Mouse (Mus musculus): ENCODE results near the gene Dcaf11.

Dcaf11 gene

DNA sequence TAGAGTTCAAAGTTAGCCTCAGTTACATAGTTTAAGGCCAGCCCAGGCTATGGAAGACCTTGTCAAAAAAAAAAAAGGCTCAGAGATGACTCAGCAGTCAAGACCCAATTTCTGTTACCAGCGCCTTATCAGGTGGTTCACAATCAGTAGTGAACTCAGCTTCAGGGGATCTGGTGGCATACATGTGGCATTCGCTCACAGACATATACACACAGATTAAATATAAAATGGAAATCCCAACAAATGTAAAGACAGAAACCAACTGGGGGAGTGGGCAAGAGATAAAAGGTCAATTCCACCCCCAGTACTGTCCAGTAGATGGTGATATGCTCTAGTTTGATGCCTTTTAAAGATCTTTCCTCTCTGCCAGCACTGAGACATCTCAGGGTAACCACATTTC is 26.3 kb downstream of the Dcaf11 start:
- no peak for DNase-seq

DNA sequence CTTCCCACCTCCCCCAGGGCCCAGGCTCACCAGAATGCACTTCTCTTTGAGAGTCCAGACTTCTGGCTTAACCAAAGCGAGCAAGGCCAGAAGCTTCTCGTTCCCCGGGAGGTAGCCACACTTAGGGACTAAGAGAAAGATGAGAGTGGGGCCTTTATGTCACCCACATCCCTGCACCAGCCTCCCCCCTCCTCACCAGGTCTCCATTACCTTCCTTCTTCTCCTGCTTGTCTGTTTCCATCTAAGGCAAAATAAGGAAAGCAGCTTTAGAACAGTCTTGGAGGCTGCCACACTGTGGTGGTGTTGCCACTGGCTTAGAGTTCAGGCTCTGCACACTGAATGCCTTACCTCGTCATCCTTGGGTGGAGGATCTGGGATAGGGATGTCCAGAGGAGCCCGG is 29.5 kb downstream of the Dcaf11 start:
- DNase-seq = no peak

DNA sequence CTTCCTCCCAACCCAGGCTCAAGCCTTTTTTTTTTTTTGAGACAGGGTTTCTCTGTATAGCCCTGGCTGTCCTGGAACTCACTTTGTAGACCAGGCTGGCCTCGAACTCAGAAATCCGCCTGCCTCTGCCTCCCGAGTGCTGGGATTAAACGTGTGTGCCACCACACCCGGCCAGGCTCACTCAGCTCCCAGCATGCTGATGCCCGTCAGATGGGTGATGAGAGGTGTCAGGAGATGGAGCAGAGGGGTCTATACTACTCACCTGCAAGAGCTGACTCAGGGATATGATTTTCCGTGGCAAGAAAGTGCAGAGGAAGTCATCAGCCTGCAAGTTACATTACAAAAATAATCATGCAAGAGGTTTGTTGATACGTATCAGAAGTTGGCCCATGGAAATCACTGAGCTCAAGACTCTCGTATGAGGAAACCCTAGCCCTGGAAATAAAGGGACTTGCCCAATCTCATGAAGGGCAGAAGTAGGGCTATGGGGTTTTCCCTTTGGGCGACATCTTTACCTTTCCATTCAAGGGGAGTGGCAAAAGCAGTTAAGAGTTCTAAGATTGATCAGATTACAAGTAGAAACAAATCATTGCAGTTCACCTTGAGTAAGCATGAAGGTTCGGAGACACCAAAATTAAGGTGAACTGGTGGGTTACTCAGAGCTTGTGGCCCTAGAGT is 30.1 kb downstream of the Dcaf11 start:
- no peak for DNase-seq

DNA sequence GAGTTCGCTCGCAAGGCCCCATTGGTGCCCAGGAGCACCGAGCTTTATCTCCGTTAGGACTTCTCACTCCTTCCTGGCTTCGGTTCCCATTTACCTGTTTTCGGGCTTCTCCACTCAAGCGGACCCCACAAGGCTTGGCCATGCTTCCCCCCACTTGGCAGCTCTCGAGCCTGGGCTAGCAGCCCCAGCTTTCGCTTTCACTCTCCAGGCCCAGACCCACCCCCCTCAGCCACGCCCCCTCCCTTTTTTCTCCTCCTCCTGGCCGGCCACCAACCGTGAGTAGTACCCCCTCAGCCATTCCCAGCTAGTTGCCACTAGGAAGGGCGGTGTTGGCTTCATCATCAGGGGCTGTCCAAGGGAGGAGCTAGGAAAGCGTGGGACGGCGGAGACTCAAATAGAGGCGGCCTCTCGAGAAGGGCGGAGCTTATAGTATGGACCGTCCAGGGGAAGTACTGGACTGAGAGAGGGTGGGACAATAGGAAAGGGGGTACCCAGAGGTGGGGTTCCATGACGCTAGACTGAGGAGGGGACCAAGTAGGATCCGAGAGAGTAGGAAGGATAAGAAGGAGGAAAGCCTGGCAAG is 31.0 kb downstream of the Dcaf11 start, which contains the start of gene Psme2:
TSS of gene Psme2 (minus strand) at position 366 of the 583 bp plus-strand sequence.
- peak; percentile 98 for DNase-seq

DNA sequence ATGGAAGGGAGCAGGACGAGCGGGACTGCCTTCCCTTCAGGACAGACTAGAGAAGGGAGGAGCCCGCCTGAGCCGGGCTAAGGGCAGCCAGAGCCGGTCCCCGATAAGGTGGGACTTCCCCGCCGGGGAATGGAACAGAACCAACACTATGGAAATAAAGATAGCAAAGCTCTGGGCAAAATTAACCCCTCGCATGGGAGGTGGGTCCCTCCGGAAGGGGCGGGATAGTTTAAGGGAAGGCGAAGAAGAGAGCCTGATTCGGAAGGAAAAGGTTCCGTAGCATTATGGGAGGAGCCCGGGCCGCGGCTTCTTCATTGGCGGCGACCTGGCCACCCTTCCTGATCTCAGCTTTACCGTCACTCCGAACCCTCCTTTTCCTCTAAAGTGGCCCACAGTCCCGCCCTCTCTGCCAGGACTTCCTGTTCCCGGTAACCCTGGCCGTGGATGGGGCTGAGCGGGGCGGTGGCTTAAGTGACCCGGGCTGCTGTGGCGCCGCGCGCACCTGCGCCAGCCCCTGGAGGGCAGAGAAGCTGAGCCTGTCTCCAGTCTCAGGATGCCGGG is 31.6 kb downstream of the Dcaf11 start, which contains the start of gene Rnf31:
TSS of gene Rnf31 (plus strand) at position 378 of the 561 bp plus-strand sequence.
- peak; percentile 96 for DNase-seq

DNA sequence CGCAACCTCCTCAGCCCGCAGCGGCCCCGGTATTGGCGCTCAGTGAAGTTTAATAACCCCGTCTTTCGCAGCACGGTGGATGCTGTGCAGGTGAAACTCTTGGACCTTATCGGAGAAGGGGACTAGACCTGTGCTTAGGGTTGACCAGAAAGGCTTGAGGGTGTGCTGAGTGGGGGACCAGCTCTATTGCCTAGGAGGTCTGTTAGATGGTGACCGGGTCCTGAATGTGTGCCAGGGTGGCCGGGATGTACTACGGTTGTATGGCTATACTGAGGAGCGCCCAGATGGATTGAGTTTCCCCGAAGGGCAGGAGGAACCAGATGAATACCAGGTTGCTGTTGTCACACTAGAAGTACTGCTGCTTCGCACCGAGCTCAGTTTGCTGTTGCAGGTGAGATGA is 32.4 kb downstream of the Dcaf11 start:
- no peak for DNase-seq

DNA sequence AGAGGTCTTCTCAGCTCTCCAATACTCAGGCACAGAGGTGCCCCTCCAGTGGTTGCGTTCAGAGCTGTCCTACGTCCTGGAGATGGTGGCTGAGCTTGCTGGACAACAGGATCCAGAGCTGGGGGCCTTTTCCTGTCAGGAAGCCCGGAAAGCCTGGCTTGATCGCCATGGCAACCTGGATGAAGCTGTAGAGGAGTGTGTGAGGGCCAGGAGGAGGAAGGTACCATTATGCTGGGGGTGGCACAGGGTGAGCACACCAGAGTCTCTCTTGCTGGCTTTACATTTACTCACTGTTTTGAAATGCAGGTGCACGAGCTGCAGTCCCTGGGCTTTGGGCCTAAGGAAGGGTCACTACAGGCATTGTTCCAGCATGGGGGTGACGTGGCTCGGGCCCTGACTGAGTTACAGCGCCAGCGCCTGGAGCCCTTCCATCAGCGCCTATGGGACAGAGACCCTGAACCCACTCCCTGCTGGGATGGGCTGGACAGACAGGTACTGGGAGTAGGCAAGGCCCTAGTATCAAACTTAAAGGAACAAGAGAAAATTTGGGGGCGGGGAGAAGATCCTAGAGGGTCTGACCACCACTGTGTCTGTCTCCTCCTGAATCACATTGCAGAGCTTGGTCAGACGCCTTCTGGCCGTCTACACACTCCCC is 36.4 kb downstream of the Dcaf11 start:
- DNase-seq = peak; percentile 53

DNA sequence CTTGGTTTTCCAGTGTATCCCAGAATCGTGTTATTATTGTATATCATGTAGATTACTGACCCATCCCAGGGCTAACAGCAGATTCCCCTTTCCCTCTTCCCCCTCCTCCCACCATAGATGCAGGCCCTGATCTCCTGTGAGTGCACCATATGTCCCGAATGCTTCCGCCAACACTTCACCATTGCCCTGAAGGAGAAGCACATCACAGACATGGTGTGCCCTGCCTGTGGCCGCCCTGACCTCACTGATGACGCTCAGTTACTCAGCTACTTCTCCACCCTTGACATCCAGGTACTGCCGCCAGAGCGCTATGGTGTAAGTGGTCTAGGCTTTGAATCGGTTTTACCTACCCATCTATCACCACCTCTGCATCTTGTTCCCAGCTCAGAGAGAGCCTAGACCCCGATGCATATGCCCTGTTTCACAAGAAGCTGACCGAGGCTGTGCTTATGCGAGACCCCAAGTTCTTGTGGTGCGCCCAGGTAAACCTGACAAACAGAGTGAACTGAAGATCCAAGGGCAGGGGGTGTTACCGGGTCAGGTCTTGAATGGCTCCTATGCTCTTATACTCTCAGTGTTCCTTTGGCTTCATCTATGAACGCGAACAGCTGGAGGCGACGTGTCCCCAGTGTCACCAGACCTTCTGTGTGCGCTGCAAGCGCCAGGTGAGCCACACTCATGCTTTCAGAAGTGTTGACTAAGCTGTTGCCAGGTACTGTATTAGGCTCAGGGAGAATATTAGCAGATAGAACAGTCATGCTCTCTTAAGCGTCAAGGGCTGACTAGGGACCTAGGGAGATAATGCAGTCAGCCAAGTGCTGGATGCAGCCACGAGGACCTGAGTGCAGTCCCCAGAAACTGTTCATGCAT is 39.0 kb downstream of the Dcaf11 start:
- no peak for DNase-seq

DNA sequence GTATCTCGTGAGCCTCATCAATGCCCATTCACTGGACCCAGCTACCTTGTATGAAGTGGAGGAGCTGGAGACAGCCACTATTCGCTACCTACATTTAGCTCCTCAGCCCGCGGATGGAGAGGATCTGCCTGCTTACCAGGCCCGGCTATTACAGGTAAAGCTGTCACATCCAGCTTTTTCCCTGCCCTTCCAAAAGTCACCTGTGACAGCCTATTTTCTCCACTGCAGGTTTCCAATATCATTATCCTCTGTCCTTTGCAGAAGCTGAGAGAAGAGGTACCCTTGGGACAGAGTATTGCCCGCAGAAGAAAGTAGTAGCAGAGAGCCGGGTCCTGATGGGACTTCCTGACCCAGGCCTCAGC is 43.4 kb downstream of the Dcaf11 start, which contains the start of gene Irf9:
TSS of gene Irf9 (plus strand) at position 301 of the 362 bp plus-strand sequence.
- DNase-seq = no peak

DNA sequence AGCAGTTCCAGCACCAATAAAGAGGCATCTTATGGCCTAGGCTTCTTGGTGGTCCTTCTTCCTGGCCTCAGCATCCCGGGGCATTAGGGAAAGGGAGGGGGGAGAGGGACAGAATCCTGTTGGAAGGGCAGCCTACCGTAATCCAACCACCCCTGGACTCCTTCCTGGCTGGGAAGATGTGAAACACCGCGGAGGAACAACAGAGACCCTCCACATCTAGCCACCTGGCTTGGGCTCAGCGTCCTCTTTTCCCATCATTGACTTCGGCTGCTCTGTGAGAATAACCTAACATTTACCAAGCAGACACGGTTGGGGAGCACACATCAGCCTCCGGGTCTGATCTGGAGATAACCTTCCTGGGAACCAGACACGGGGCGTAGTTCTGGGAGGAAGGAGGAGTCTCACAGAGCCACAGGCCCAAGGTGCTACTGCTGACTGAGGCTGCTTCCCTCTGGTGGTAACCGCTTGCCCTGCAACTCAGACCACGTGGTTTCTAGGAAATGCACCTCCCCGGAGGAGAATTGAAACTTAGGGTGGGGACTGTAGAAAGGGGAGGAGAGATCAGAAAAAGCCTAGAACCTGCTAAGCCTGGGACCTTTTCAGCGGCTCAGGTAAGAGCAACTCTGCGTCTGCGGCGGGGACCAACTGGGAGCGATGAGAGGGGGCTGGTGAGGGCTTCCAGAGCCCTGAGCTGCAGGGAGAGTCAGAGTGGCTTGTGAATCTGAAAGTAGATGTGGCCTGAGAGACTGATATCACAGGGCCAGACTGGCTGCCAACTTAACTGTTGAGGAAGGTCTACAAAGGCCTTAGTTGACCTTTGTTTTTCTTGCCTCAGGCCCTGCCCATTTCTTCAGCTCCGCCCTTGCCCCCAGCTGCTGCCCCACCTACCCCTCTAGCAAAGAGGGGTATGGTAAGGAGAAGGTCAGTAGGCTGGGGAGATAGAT is 44.1 kb downstream of the Dcaf11 start:
- DNase-seq = peak; percentile 91

DNA sequence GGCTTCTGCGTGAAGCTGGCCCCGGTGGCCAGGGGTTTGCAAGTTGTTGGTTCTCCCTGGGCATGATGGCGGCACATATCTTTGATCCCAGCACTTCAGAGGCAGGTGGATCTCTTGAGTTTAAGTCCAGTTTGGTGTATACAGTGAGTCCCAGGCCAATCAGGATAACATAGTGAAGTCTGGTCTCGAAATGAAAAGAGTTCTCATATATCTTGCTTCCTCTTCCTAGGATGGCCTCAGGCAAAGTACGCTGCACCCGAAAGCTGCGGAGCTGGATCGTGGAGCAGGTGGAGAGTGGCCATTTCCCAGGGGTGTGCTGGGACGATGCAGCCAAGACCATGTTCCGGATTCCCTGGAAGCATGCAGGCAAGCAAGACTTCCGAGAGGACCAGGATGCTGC is 45.0 kb downstream of the Dcaf11 start:
- DNase-seq = no peak

DNA sequence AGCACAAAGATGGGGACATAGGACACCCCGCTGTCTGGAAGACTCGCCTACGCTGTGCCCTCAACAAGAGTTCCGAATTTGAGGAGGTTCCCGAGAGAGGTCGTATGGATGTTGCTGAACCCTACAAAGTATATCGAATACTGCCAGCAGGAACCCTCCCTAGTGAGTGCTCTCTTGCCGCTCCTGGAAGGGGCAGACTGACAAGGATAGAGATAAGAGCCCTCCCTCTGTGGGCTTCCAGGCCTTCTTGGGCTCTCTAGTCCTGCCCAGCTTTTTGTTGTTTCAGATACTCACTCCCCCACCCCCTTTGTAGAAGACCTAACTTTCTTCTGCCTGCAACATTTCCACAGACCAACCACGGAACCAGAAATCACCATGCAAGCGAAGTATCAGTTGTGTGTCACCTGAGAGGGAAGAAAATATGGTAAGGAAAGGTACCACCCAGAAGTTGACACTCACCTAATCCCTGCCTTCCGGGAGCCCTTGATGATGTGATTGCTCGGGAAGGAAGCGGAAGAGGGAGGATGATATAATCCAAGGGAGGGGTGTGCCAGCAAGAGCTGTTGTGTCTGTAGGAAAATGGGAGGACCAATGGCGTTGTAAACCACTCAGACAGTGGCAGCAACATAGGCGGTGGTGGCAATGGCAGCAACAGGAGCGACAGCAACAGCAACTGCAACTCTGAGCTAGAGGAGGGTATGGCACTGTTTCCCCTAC is 46.1 kb downstream of the Dcaf11 start:
- DNase-seq = no peak

DNA sequence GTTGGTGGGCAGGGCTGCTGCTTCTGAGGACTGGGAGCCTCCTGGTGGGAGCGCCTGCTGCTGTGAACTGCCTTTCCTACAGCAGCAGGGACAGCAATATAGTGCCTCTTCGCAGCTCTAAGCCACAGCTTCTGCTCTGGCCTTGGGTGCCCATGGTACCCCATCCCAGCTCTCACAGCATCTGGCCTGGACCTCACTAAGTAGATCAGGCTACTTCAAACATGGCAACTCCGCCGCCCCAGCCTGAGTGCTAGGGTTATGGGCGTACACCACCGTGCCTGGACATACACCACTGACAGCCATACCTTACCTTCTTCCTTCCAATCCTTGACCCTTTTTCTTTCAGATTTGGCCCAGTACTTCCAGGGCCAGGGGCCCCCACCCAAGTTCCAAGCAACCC is 48.5 kb downstream of the Dcaf11 start:
- DNase-seq = no peak

DNA sequence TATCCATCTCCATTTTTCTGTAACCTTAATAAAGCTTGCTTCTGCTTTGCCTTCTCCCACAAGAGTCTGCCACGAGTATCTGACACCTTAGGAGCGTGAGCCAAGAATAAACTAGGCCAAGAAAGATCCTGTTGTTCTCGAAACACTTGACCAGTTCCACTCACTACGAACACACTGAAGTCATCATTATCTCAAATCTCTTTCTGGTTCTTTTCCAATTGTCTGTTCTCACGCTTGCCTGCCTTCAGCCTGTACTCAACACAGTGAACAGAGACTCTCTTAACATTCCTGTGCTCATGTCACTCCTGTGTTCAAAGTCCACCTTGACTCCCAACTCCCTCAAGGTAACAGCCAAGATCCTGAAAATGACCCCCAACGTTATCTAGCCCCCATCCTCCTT is 53.5 kb downstream of the Dcaf11 start:
- no peak for DNase-seq

DNA sequence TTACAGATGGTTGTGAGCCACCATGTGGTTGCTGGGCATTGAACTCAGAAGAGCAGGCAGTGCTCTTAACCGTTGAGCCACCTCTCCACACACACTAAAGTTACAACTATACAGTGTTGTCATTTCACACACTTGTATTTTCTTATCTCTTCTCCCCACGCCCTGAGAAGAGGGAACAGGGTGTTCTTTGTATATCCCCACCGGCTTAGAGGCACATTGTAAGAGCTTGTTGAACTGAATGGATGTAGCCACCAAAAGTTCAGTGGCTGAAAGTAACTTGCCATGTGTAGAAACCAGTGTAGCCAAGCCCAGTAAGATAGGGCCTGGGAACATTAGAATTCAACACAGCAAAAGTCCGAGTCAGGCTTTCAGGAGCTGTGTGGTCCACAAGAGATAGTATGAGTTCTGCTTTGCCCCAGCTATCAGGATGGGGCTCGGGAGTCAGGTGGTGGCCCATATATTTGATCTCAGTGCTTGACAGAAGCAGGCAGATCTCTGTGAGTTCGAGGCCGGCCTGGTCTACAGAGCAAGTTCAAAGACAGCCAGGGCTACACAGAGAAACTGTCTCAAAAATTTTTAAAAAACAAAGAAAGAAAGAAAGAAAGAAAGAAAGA is 54.9 kb downstream of the Dcaf11 start:
- no peak for DNase-seq

DNA sequence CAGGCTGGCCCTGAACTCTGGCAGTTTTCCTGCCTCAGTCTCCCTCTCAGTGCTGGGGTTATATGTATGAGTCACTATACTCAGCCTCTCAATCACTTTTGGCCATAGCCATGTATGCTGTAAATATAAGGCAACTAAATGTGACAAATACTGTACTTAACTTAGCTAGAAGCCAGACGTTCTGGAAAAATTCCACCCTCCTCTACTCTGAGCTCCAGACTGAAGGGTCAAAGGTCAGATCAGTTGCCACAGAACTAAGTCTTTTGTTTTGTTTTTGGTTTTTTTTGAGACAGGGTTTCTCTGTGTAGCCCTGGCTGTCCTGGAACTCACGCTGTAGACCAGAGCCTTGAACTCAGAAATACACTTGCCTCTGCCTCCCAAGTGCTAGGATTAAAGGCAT is 56.1 kb downstream of the Dcaf11 start:
- DNase-seq = no peak

DNA sequence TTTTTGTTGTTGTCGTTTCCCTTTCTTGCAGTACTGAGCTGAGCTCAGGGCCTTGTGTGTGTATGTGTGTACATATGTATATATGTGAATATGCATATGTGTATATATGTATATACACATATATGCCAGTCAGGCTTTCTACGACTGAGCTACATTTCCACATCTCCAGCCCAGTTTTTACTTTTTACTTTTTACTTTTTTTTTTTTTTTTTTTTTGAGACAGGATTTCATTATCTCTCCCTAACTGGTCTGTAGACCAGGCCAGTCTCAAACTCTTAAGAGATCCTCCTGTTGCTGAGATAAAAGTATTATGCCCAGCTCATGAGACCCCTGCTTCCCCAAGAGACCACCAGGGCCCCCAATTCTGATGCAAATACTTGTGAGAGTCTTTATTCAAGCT is 57.0 kb downstream of the Dcaf11 start:
- no peak for DNase-seq

DNA sequence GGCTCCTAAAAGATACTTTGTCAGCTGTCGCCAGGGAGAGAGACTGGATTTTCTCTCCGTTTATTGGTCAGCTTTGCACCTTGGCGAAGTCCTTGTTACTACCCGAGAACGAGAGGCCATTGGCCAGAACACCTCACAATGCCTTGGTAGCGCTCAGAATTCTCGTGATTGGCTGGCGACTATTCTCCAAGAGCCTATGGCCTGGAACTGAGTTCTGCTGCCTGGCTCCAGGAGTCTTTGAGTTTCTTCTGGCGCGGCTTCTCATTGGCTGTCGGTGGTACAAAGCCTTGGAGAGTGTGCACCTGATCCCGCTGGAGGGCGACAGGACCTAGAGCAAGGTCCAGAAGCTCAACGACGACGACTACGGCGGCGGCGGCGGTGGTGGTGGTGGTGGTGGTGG is 58.0 kb downstream of the Dcaf11 start, which contains the start of gene Rec8:
TSS of gene Rec8 (plus strand) at position 216 of the 400 bp plus-strand sequence.
- no peak for DNase-seq

DNA sequence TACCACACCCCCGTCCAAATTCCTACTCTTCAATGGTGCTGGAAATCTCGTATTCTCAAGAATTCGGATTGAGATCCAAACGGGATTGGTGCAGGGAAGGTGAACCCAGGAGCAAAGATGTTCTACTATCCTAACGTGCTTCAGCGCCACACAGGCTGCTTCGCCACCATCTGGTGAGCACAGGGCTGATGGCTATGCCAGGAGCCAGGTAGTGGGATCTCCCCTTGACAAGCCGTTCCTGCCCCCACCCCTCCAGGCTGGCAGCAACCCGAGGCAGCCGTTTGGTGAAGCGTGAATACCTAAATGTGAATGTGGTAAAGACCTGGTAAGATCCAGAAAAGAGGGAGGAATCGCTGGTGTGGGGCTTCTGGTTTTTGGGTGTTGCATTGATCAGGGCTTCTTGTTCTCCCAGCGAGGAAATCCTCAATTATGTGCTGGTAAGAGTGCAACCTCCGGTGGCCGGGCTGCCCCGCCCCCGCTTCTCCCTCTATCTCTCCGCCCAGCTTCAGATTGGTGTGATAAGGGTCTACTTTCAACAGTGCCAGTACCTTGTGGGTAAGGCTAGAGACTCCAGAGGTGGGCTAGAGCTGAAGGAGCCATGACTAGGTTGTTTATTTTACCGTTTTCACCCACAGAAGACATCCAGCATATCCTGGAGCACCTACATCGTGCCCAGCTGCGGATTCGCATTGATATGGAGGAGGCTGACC is 58.8 kb downstream of the Dcaf11 start:
- no peak for DNase-seq

Data from layer of hippocampus, adult 9-11 months (tissue).